Mouse (Mus musculus): ENCODE results near the gene Mettl15. TPM values are rescaled to one million over a fixed set of nuclear protein-coding genes. Genes with fewer than 3 reads are reported as not detected.

Mettl15 gene
- total and polyA plus RNA-seq, 3 experiments: 5.1 to 11.5 (median 5.6) TPM

GRCm38 (mm10) chr2:109140330-109140729 lies 140.2 kb downstream of the Mettl15 start:
- Histone ChIP-seq H3K27me3 (replicated peaks) (no peaks in the 10 kb centered on the region), H3K4me1 (ENCODE audit: control insufficient read depth in 1 of 2, insufficient read depth in 2 of 2) (no peaks in the 10 kb centered on the region), H3K36me3 (replicated peaks in 1 of 2; ENCODE audit: control insufficient read depth in 1 of 2, insufficient read depth in 1 of 2, low read length in 1 of 2) (peaks cover 0 to 5% of the 10 kb centered on the region in 2 experiments), H3K9ac (ENCODE audit: insufficient read depth, low read depth) (no peak overlapping the region), H3K9me3 (replicated peaks; ENCODE audit: low read length) (no peaks in the 10 kb centered on the region), H3K4me3 (replicated peaks in 1 of 3; ENCODE audit: low read depth in 2 of 3, low read length in 2 of 3, poor library complexity in 1 of 3) (no peak overlapping the region), H3K4me2 (ENCODE audit: insufficient read depth, low read depth, poor library complexity, severe bottlenecking) (no peak overlapping the region), H3K27ac (ENCODE audit: insufficient read depth, low read depth) (no peak overlapping the region), H3K79me2 (replicated peaks; ENCODE audit: control insufficient read depth, extremely low read depth, insufficient read depth, poor library complexity, severe bottlenecking) (no peaks in the 10 kb centered on the region)
- no peak for DNase-seq (ENCODE audit: extremely low read depth)
- dilution Hi-C loops (cut with MboI; ENCODE audit: extremely low pct_ligation_motif_present, extremely low pct_unique_long_range_greater_than_20kb, low sequenced_read_pairs) (no loop called here), in situ Hi-C loops (cut with MboI; ENCODE audit: low pct_ligation_motif_present, low pct_unique_long_range_greater_than_20kb, low sequenced_read_pairs) (no loop called here)
- no peak for TF ChIP-seq HCFC1 (IDR thresholded peaks at IDR 0.05; ENCODE audit: low read depth, low read length)
- TF ChIP-seq ZNF384 (IDR thresholded peaks at IDR 0.05; ENCODE audit: low read depth, low read length): no peak
- no peak for TF ChIP-seq ZKSCAN1 (IDR thresholded peaks at IDR 0.05; ENCODE audit: borderline replicate concordance, low read depth, low read length)
- no peak for TF ChIP-seq CHD2 (IDR thresholded peaks at IDR 0.05; ENCODE audit: low read length)
- no peak for TF ChIP-seq JUN (IDR thresholded peaks at IDR 0.05; ENCODE audit: insufficient read depth, low read depth, low read length)
- no peak for TF ChIP-seq SIN3A (IDR thresholded peaks at IDR 0.05; ENCODE audit: low read length)
- no peak for TF ChIP-seq RAD21 (IDR thresholded peaks at IDR 0.05; ENCODE audit: low read depth, low read length)
- TF ChIP-seq CHD1 (IDR thresholded peaks at IDR 0.05; ENCODE audit: low read depth, low read length): no peak
- no peak for TF ChIP-seq RCOR1 (conservative IDR thresholded peaks at IDR 0.05; ENCODE audit: low read depth, low read length)
- no peak for TF ChIP-seq GABPA (IDR thresholded peaks at IDR 0.05; ENCODE audit: insufficient replicate concordance, low read depth, low read length)
- no peak for TF ChIP-seq JUND (conservative IDR thresholded peaks at IDR 0.05; ENCODE audit: low read depth, low read length)
- no peak for TF ChIP-seq SMC3 (IDR thresholded peaks at IDR 0.05; ENCODE audit: low read depth, low read length)
- no peak for TF ChIP-seq MYC (IDR thresholded peaks at IDR 0.05; ENCODE audit: low read depth, low read length)
- no peak for TF ChIP-seq CTCF (conservative IDR thresholded peaks at IDR 0.05 in 1 of 2, IDR thresholded peaks at IDR 0.05 in 1 of 2; ENCODE audit: low read depth in 2 of 2, low read length in 2 of 2)

- Histone ChIP-seq H3K9ac (ENCODE audit: insufficient read depth, low read depth) (no peak overlapping the region), H3K4me3 (replicated peaks in 1 of 3; ENCODE audit: low read depth in 2 of 3, low read length in 2 of 3, poor library complexity in 1 of 3) (no peak overlapping the region), H3K79me2 (replicated peaks; ENCODE audit: control insufficient read depth, extremely low read depth, insufficient read depth, poor library complexity, severe bottlenecking) (no peaks in the 10 kb centered on the region), H3K4me1 (ENCODE audit: control insufficient read depth in 1 of 2, insufficient read depth in 2 of 2) (no peaks in the 10 kb centered on the region), H3K27ac (ENCODE audit: insufficient read depth, low read depth) (no peak overlapping the region), H3K27me3 (replicated peaks) (no peaks in the 10 kb centered on the region), H3K9me3 (replicated peaks; ENCODE audit: low read length) (no peaks in the 10 kb centered on the region), H3K4me2 (ENCODE audit: insufficient read depth, low read depth, poor library complexity, severe bottlenecking) (no peak overlapping the region), H3K36me3 (replicated peaks in 1 of 2; ENCODE audit: control insufficient read depth in 1 of 2, insufficient read depth in 1 of 2, low read length in 1 of 2) (peaks cover 0 to 5% of the 10 kb centered on the region in 2 experiments)
- in situ Hi-C loops (cut with MboI; ENCODE audit: low pct_ligation_motif_present, low pct_unique_long_range_greater_than_20kb, low sequenced_read_pairs) (no loop called here), dilution Hi-C loops (cut with MboI; ENCODE audit: extremely low pct_ligation_motif_present, extremely low pct_unique_long_range_greater_than_20kb, low sequenced_read_pairs) (no loop called here)
- DNase-seq (ENCODE audit: extremely low read depth): no peak
- TF ChIP-seq SIN3A (IDR thresholded peaks at IDR 0.05; ENCODE audit: low read length) (no peak), CHD1 (IDR thresholded peaks at IDR 0.05; ENCODE audit: low read depth, low read length) (no peak), MAX (IDR thresholded peaks at IDR 0.05; ENCODE audit: low read length) (no peak), ELF1 (IDR thresholded peaks at IDR 0.05; ENCODE audit: low read depth, low read length) (no peak), ETS1 (conservative IDR thresholded peaks at IDR 0.05; ENCODE audit: low read depth, low read length) (no peak), USF2 (conservative IDR thresholded peaks at IDR 0.05; ENCODE audit: low read depth, low read length) (no peak), UBTF (IDR thresholded peaks at IDR 0.05; ENCODE audit: low read depth, low read length) (no peak)
Measured at GRCm38 (mm10) chr2:109137276-109137675, 143.3 kb downstream of the Mettl15 start.

All from CH12.LX (cell line).